Mouse (Mus musculus) ES-Bruce4 (cell line): ENCODE results near the gene Ssbp1.

Experiments
- CTCF ChIP-seq: IDR thresholded peaks from one replicate; pipeline ENCODE4 v1.8.1; 2011; ENCODE audit warnings: low read depth, low read length
- EP300 ChIP-seq: IDR thresholded peaks from 2 replicates; pipeline ENCODE4 v1.6.1; 2011; ENCODE audit warnings: low read depth, low read length; ENCODE audit not compliant: insufficient read depth
- POLR2A ChIP-seq: IDR thresholded peaks from one replicate; pipeline ENCODE4 v1.8.1; 2011; ENCODE audit warnings: low read length; ENCODE audit not compliant: insufficient read depth

DNA sequence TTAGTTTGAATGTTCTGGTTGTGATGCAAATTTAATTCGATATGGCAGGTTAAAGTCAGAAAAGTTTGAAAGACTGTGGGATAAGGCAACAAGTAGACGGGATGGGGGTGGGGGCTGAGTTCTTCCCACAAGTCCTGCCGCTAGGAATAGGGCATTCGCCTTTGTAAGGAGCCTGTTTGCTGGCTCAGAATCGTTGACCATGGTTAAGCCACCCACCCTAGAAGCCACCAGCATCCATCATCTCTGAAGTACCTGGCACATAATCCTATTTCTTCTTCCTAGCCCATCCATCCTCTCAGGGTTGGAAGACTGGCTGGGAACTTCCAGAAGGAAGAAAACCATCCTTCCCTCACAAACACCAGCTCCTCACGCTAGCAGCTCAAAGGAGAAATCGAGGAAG, 36.5 kb upstream of the Ssbp1 start:
- TF ChIP-seq EP300 (no peak), CTCF (no peak), POLR2A (no peak)
